Mouse (Mus musculus): Measurements from ENCODE around the gene Nkx6-2. TPM values are rescaled to one million over a fixed set of nuclear protein-coding genes. Genes with fewer than 3 reads are reported as not detected.
A peak's percentile ranks its signal among the peaks of the same experiment; 100 is the strongest.

Nkx6-2 gene
- 0.68 and 0.75 TPM in 2 replicates for polyA plus RNA-seq (2015; fragmentation: Nextera tagmentation; extraction: Ambion mirVana)

GRCm38 (mm10) chr7:139582595-139582994, at the start of gene Nkx6-2:
Gene Nkx6-2 (minus strand): TSS chr7:139582797.
- Histone ChIP-seq H3K4me2 (replicated peaks) (peak within 1 kb of the TSS; percentile 41), H3K36me3 (no peaks in the 10 kb centered on the region), H3K9me3 (no peaks in the 10 kb centered on the region), H3K27me3 (peaks cover 97% of the 10 kb centered on the region), H3K4me3 (peak within 1 kb of the TSS; percentile 30), H3K9ac (replicated peaks) (no peak within 1 kb of the TSS), H3K27ac (replicated peaks) (no peak within 1 kb of the TSS), H3K4me1 (peaks cover 25% of the 10 kb centered on the region)
- ATAC-seq (replicated peaks): peak; percentile 33; the same call in 1 of the 2 replicates
- WGBS: under 1% methylated on average over 56 of the region's 56 CpGs

- 72% methylated on average over 9 of the region's 9 CpGs for WGBS
- ATAC-seq (replicated peaks): peak; percentile 41; the same call in 1 of the 2 replicates
- no peak overlapping the region for H3K4me3 ChIP-seq
These were observed 42.6 kb upstream of the Nkx6-2 start for GRCm38 (mm10) chr7:139625156-139625555.

GRCm38 (mm10) chr7:139622568-139622967, 40.0 kb upstream of the Nkx6-2 start:
- Histone ChIP-seq H3K9me3 (no peaks in the 10 kb centered on the region), H3K27ac (replicated peaks) (0 out of 2 replicates have a peak overlapping the region, but pooled peaks have one; percentile 18), H3K4me3 (no peak overlapping the region), H3K36me3 (no peaks in the 10 kb centered on the region), H3K27me3 (no peaks in the 10 kb centered on the region), H3K4me1 (peaks cover 5% of the 10 kb centered on the region; the same call in 1 of the 2 replicates), H3K4me2 (replicated peaks) (no peak overlapping the region), H3K9ac (replicated peaks) (no peak overlapping the region)
- 78% methylated on average over 13 of the region's 13 CpGs for WGBS
- no peak for ATAC-seq (replicated peaks)

More at GRCm38 (mm10) chr7:139625156-139625555, 42.6 kb upstream of the Nkx6-2 start:
- no peaks in the 10 kb centered on the region for H3K36me3 ChIP-seq
- H3K27me3 ChIP-seq: no peaks in the 10 kb centered on the region
- no peaks in the 10 kb centered on the region for H3K9me3 ChIP-seq
- peaks cover 5% of the 10 kb centered on the region; the same call in 1 of the 2 replicates for H3K4me1 ChIP-seq
- peak overlapping the region; percentile 44; the same call in 1 of the 2 replicates for H3K27ac ChIP-seq (replicated peaks)
- no peak overlapping the region for H3K4me2 ChIP-seq (replicated peaks)
- H3K9ac ChIP-seq (replicated peaks): no peak overlapping the region

- Histone ChIP-seq H3K4me1 (peaks cover 14% of the 10 kb centered on the region), H3K36me3 (no peaks in the 10 kb centered on the region), H3K9ac (replicated peaks) (no peak overlapping the region), H3K4me2 (replicated peaks) (no peak overlapping the region), H3K9me3 (no peaks in the 10 kb centered on the region), H3K27me3 (0 out of 2 replicates have a peak, but pooled peaks cover 3% of the 10 kb centered on the region), H3K4me3 (no peak overlapping the region), H3K27ac (replicated peaks) (peak overlapping the region; percentile 49; the same call in 1 of the 2 replicates)
- ATAC-seq (replicated peaks): peak; percentile 79
- 37% methylated on average over 12 of the region's 12 CpGs for WGBS
These were observed 33.5 kb upstream of the Nkx6-2 start for GRCm38 (mm10) chr7:139615767-139616766.

GRCm38 (mm10) chr7:139610328-139610727, 27.7 kb upstream of the Nkx6-2 start:
- peaks cover under 1% of the 10 kb centered on the region for H3K4me1 ChIP-seq
- H3K27me3 ChIP-seq: 0 out of 2 replicates have a peak, but pooled peaks cover 3% of the 10 kb centered on the region
- H3K9ac ChIP-seq (replicated peaks): no peak overlapping the region
- 89% methylated on average over 2 of the region's 2 CpGs for WGBS
- ATAC-seq (replicated peaks): no peak
- H3K36me3 ChIP-seq: no peaks in the 10 kb centered on the region
- no peak overlapping the region for H3K27ac ChIP-seq (replicated peaks)
- no peaks in the 10 kb centered on the region for H3K9me3 ChIP-seq
- no peak overlapping the region for H3K4me2 ChIP-seq (replicated peaks)
- no peak overlapping the region for H3K4me3 ChIP-seq

- Histone ChIP-seq H3K27me3 (peaks cover 3% of the 10 kb centered on the region; the same call in 1 of the 2 replicates), H3K4me3 (no peak overlapping the region), H3K9me3 (no peaks in the 10 kb centered on the region), H3K27ac (replicated peaks) (no peak overlapping the region), H3K4me1 (no peaks in the 10 kb centered on the region), H3K9ac (replicated peaks) (no peak overlapping the region), H3K36me3 (no peaks in the 10 kb centered on the region), H3K4me2 (replicated peaks) (no peak overlapping the region)
- WGBS: 78% methylated on average over 6 of the region's 6 CpGs
- no peak for ATAC-seq (replicated peaks)
These were observed 13.3 kb upstream of the Nkx6-2 start for GRCm38 (mm10) chr7:139595862-139596261.

- H3K9ac ChIP-seq (replicated peaks): no peak overlapping the region
- ATAC-seq (replicated peaks): no peak
- H3K4me1 ChIP-seq: no peaks in the 10 kb centered on the region
- no peak overlapping the region for H3K27ac ChIP-seq (replicated peaks)
- H3K36me3 ChIP-seq: no peaks in the 10 kb centered on the region
- H3K4me2 ChIP-seq (replicated peaks): no peak overlapping the region
- no peak overlapping the region for H3K4me3 ChIP-seq
- whole genome bisulfite sequencing: 57% methylated on average over 6 of the region's 6 CpGs
- peaks cover 2% of the 10 kb centered on the region; the same call in 1 of the 2 replicates for H3K27me3 ChIP-seq
- no peaks in the 10 kb centered on the region for H3K9me3 ChIP-seq
These were observed 12.7 kb upstream of the Nkx6-2 start for GRCm38 (mm10) chr7:139595311-139595710.

GRCm38 (mm10) chr7:139591311-139591710, 8.7 kb upstream of the Nkx6-2 start:
- Histone ChIP-seq H3K4me3 (no peak overlapping the region), H3K27ac (replicated peaks) (no peak overlapping the region), H3K36me3 (no peaks in the 10 kb centered on the region), H3K4me1 (no peaks in the 10 kb centered on the region), H3K9me3 (no peaks in the 10 kb centered on the region), H3K4me2 (replicated peaks) (no peak overlapping the region), H3K27me3 (peaks cover 30% of the 10 kb centered on the region), H3K9ac (replicated peaks) (no peak overlapping the region)
- 93% methylated on average over 5 of the region's 5 CpGs for WGBS
- no peak for ATAC-seq (replicated peaks)

GRCm38 (mm10) chr7:139590302-139590701, 7.7 kb upstream of the Nkx6-2 start:
- no peak overlapping the region for H3K27ac ChIP-seq (replicated peaks)
- no peaks in the 10 kb centered on the region for H3K36me3 ChIP-seq
- peaks cover 40% of the 10 kb centered on the region for H3K27me3 ChIP-seq
- no peak overlapping the region for H3K9ac ChIP-seq (replicated peaks)
- ATAC-seq (replicated peaks): 0 out of 2 replicates have a peak, but pooled peaks have one; percentile 23
- H3K9me3 ChIP-seq: no peaks in the 10 kb centered on the region
- H3K4me3 ChIP-seq: no peak overlapping the region
- H3K4me2 ChIP-seq (replicated peaks): no peak overlapping the region
- 43% methylated on average over 3 of the region's 3 CpGs for WGBS
- H3K4me1 ChIP-seq: peaks cover 1% of the 10 kb centered on the region; the same call in 1 of the 2 replicates

GRCm38 (mm10) chr7:139587919-139588318, 5.3 kb upstream of the Nkx6-2 start:
- Histone ChIP-seq H3K4me2 (replicated peaks) (no peak overlapping the region), H3K9ac (replicated peaks) (no peak overlapping the region), H3K4me1 (peaks cover 5% of the 10 kb centered on the region; the same call in 1 of the 2 replicates), H3K27me3 (peaks cover 62% of the 10 kb centered on the region), H3K9me3 (no peaks in the 10 kb centered on the region), H3K4me3 (no peak overlapping the region), H3K27ac (replicated peaks) (no peak overlapping the region), H3K36me3 (no peaks in the 10 kb centered on the region)
- no peak for ATAC-seq (replicated peaks)
- 14% methylated on average over 7 of the region's 7 CpGs for WGBS

GRCm38 (mm10) chr7:139585183-139585821, 2.7 kb upstream of the Nkx6-2 start:
- Histone ChIP-seq H3K36me3 (no peaks in the 10 kb centered on the region), H3K27ac (replicated peaks) (no peak overlapping the region), H3K4me2 (replicated peaks) (no peak overlapping the region), H3K9ac (replicated peaks) (no peak overlapping the region), H3K4me1 (peaks cover 25% of the 10 kb centered on the region), H3K9me3 (no peaks in the 10 kb centered on the region), H3K27me3 (peaks cover 88% of the 10 kb centered on the region), H3K4me3 (no peak overlapping the region)
- WGBS: 3% methylated on average over 29 of the region's 29 CpGs
- ATAC-seq (replicated peaks): no peak
